Mouse (Mus musculus) gastrocnemius, postnatal 14 days (tissue): Measurements from ENCODE around the gene Ces5a. TPM values are rescaled to one million over a fixed set of nuclear protein-coding genes. Genes with fewer than 3 reads are reported as not detected.
"Not testable (repeated sequence)": the region's sequence is repeated elsewhere in the genome, so short reads cannot be mapped to it uniquely, and the experiment has no call there.

Experiments used
- DNase-seq: peaks from one replicate; pipeline ENCODE4 v3.0.0; 2021; ENCODE audit warnings: mixed read lengths
- intact Hi-C: fragments of 180-260 bp; cut with DNase I; formaldehyde crosslinking; loops from one replicate; pipeline ENCODE4 v1.15.1; 2025; ENCODE audit warnings: low total_unique reads
- long read RNA-seq, 2 experiments: library from polyadenylated mRNA; stranded (forward); transcript quantifications; one replicate each; pipeline ENCODE4 v2.0.0; 2021
- total RNA-seq, 2 experiments: library from RNA; stranded (reverse); gene quantifications; 2 replicates each; pipeline ENCODE4 v1.2.3; 2021

Ces5a gene
- 1 to 10 TPM in 1 of 2 experiments, under 1 TPM in 1; 0.24 to 1.4 TPM for total RNA-seq
- long read RNA-seq, experiment 1 = 0 reads
- long read RNA-seq, experiment 2 = 0 reads

DNA sequence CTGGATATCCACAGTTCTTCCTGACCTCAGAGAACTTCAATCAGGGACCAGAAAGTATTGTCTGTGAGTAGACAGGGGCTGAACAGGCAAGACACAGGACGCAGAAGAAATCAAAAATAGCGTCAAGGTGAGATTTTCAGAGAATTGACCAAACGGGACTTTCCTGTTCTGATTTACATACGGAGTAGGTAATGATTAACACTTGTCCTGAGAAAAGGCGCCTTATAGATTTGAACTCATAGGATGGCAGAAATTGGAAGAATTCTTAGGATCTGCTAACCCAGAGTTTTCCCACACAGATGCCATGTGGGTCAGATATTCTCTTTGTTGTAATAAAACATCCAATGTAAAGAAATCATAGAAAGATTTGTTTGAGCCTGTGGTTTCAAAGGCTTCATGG is at the start of gene Ces5a:
Gene Ces5a (minus strand): TSS at position 101 of the 400 bp plus-strand sequence.
- DNase-seq = no peak
- intact Hi-C loops = no loop called here

DNA sequence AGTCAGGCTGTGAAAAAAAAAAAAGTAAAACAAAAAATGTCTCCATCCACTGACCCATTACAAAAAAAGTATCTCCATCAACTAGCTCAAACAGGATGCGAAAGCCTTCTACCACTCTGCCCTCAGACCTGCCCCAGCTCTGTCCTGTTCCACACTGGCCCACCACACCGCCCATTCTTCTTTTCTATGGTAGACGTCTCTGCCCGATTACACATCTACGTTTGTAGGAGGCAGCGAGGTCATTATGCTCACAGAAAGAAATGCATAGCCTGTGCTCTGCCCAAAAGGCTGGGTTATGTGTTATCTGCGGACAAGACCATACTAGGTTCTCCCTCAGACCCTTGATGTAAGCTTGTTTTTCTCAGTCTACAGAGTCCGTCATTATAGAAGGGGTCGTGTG is 37.2 kb upstream of the Ces5a start:
- DNase-seq = no peak
- intact Hi-C loops = no loop called here

DNA sequence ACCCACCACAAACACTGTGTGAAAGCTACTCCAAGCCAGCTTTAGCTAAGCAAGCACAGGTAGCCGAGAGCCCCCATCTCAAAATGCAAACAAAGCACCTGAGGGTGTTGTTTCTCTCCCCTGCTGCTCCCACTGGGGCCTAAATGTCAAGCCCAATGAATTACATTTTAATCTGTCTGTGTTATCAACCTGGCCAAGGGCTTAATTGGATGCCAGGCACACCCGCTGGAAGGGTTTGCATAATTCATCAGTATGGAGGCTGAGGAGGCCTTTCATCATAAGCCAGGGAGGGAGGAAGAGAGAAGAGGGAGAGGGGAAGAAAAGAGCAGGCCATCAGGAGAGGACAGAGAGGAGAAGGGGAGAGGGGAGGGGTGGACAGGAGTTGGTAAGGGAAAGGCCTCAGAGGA is 36.5 kb upstream of the Ces5a start:
- intact Hi-C loops = no loop called here
- no peak for DNase-seq

DNA sequence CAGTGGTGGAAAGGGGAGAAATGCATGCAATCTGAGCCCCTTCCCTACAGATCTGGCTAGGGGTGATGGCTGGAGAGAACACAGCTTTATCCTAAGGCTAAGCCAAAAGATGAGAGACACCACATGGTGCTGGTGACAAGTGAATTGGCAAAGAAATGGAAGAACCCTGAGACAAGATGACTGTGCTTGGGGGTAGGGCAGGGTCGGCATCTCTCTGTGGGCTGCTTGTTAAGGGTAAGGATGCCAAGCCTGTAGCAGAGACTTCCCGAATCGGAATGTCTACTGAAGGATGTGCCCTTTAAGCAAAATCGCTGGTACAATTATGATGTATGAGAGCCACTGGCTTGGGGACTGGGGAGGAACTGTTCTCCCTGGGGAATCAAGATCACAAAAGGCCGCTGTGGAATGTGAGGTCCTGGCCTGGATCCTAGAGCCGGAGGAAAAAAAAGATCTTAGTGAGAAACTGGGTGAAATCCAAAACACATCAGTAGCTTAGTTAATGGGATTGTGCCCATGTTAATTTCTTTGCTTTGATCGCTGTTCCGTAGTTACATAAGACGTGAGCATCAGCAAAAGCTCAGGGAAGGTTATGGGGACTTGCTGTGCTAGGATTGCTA is 35.8 kb upstream of the Ces5a start:
- intact Hi-C loops = no loop called here
- no peak for DNase-seq

DNA sequence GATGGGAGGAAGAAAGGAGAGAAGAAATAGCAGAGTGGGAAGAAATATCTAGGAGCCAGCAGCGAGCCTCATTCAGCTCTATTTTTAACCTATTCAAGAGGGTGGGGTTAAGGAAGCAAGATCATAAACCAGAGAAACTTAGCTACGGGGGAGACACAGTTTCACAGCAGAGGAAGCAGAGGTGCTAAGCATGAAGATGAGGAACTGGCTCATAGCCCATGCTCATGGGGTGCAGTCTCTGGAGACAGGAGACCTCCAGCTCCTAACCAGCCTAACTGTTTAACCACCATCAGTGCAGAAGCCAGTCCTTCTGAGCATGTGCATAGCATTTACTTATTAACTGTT is 34.5 kb upstream of the Ces5a start:
- intact Hi-C loops = no loop called here
- no peak for DNase-seq

DNA sequence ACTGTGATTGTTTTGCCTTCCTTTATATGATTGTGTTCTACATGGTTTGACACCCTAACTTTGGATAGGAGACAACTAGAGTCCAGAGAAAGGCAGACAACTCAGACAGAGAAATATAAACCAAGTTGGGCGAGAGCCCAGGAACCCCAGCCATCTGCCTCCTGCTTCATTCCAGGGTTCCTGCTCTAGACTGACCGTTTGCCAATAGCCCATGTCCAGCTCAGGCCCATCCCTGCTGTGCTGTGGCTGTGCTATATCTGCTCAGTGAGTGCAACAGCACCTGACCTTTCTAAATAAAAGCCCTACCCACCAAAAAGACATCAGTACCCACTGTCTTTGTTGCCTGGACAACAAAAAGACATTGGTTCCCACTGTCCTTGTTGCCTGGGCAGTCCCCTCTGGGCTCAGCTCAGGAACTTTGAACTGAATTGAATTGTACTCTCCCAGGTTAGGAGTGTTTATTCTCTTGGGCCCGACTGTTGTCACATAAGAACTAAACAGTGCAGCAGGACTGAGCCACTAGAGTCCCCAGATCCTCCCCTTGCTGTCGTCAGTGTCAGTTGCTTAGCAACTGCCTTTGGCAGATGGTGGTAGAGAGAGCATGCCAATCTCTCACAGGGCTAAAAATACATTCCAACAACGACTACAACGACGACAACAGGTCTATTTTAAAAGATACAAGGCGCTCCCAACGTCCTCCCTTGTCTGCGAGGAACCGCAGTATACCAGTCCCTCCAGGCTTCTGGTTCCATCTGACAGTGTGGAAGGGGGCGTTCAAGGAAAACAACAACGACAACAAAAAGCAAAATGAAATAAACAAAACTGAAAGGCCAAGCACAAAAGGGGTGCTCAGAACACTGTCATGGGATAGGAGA is 33.9 kb upstream of the Ces5a start:
- DNase-seq = peak; percentile 45
- intact Hi-C loops = no loop called here

DNA sequence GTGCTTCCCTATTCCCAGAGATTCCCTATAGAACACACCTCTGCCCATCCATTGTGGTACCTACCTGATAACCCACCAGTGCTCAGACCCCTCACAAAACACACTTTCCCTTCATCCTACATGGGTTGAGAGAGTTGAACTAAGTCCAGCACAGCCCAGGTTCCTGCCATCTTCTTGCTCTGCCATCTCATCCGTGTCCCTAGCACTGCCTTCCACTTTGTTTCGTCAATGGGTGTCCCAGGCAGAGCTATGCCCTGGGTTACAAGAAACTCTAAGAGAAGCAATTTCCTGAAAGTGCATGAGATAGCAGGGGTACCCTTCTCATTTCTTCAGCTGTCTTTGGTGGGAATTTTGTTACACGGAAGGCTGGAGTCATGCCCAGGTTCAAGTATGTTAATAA is 33.0 kb upstream of the Ces5a start:
- no peak for DNase-seq
- intact Hi-C loops = no loop called here

DNA sequence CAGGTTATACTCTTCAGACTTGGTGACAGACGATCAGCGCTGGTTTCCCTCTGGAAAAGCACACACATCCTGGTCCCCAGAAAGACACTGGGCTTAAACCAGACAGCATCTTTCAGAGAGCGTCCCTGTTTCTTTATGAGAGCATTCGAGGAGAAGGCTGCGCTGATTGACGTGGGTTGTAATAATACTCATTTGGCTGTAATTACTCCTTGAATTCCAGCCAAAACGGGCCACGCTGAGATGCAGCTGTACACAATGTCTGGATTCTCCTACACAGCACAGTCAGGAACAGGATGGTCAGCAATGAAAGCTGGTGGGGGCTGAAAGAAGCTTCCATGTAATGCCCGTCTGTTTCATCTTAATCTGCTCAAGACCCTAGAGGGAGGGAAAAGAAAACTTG is 31.5 kb upstream of the Ces5a start:
- intact Hi-C loops = no loop called here

DNA sequence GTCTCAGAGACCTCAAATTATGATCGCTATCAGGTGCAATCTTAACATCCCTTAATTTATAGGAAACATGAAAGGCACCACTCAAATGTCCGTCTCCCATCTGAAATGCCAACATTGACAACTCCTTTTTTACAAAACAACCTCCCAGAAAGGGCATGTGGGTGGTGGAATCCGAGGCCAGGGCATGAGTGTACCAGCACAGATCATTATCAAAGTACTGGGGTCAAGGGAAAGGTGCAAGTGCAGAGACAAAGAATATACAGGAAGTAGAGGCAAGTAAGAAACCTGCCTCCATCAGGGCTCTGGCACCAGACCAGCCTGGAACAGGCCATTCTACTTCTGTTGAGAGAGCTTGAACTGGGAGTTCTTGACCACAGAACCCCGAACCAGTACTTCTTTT is 29.0 kb upstream of the Ces5a start:
- intact Hi-C loops = no loop called here
- DNase-seq = no peak

More for the DNA sequence above, 31.5 kb upstream of the Ces5a start:
- no peak for DNase-seq

DNA sequence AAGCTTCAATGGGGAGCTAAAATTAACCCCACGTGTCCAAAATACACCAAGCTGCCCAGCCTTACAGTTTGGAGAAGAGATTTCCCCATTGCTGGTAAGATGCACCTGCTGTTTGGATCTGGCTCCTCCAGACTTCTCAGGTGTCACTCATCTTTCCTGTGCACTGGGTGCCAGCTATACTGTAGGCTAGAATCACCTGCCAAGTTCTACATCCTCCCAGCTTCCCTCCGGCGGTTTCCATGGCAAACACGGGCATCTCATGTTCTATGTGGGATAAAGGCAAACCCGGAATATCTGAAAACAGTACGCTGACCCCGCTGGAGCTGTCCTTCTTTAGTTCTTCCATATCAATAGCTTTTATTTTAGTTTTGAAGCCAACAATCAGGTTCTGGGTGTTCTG is 27.9 kb upstream of the Ces5a start:
- intact Hi-C loops = no loop called here

DNA sequence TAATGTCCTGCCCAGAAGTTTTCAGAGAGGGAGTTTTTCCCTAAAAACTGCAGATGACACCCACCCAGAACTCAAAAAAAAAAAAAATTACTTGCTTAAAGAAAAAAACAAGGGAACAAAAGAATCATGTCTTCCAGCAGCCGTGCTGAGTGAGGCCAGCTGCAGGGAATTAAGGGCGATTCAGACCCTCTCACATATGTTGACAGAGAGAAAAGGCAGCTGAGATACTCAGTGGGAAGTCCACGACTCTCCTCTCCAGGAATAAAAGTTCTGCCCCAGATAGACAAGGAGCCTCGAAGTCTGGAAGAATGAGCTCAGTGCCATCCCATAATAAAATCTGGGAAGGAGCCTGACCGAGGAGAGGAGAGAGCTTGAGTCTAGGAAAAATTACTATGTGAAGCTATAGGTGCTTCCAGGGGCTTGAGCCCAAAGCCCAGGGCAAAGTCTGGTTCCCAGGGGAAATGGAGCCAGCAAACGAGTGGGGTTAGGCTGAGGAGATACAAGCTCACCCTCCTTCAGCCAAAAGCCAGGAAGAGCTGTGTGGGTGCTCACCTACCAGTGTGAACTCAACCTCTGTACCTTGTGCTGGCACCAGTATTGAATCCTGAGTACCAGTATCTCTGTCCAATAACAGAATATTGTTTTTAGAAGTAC is 27.1 kb upstream of the Ces5a start:
- intact Hi-C loops = no loop called here
- no peak for DNase-seq

More for the DNA sequence above, 27.9 kb upstream of the Ces5a start:
- no peak for DNase-seq

DNA sequence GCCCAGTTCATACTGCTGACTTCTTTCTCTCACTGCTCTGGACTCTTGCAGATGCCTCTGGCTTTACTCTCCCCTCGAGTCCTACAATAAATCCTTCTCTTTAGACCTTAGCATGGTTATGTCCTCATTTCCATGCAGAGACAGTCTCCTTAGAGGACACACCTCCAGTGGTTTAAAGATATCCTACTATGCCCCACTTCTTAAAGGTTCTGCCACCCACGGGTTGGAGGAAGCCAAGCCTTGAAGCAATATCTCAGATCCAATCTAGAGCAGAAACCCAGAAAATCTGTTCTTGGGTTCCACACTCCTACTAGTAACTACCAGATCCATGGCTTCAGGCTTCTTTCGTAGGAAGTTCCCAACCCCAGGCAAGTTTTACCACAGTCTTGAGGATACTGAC is 25.6 kb upstream of the Ces5a start:
- no peak for DNase-seq
- intact Hi-C loops = no loop called here

DNA sequence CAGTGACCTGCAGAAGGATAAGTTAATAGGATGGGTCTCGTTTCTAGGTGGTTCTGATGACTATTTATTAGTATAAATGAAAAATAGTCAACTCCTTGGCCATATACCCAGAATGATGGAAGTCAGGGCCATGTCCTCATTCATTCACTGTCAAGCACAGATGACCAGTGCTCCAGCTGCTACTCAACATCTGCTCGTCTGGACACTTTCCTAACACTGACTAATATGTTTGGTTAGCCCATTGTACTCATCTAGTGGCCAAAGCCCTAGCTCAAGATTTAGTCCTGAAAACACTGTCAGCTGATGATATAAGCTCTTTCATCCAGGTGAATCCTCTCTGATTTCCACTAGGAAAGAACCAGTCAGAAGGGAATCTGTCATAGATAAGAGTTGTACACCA is 24.1 kb upstream of the Ces5a start:
- intact Hi-C loops = no loop called here

DNA sequence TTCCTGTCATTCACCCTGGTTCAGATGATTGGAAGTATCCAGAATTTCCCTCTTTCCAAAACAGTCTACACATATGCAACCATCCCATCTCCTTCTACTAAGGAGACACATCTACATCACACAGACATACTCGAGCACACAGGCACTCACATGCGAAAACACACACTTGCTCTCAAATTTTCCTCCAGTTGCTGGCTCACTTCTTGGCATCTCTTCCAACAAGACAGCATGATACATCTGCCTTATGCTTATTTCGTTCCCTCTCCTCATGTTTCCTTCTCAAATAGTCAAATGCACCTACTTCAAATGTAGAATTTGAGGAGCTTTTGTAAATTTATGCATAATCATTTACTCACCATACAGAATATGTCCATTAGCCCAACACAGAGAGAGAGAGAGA is 33.0 kb downstream of the Ces5a start:
- intact Hi-C loops = no loop called here
- no peak for DNase-seq

More for the DNA sequence above, 24.1 kb upstream of the Ces5a start:
- no peak for DNase-seq

DNA sequence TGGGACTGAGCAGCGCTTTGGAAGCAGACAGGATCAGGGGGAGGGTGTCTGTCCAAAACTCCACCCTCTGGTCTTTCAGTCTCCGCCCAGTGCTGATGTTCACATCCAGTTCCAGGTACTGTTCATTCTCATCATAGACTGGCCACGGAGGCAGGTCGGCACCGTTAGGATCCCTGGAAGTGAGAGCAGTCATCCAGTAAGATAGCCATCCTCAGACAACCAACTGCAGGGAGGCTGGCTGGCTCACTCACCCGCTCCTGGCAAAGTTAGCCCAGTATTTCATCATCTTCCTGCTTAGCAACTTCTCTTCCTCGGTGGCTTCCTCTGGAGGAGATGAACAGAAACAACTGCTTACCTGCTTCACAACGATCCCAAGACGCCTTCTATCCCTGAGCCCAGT is 36.2 kb downstream of the Ces5a start:
- intact Hi-C loops = no loop called here
- DNase-seq = no peak

DNA sequence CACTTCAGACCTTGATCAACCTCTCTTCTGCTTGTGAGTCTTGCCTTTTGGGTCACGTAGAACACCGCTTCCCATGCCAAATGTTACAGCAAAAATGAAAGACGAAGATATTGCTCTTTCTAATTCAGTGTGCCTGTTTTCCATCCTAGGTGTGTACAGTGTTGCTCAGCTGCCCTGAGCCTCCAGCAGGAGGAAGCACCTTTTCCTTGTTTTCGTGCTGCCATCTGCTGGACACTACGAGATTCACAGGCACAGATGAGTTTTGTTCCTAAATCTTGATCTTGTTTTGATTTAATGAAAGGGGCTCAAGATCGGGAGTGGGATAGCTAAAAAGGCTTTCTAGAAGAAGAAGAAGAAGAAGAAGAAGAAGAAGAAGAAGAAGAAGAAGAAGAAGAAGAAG is 40.3 kb downstream of the Ces5a start:
- intact Hi-C loops = no loop called here
- DNase-seq = peak; percentile 5

DNA sequence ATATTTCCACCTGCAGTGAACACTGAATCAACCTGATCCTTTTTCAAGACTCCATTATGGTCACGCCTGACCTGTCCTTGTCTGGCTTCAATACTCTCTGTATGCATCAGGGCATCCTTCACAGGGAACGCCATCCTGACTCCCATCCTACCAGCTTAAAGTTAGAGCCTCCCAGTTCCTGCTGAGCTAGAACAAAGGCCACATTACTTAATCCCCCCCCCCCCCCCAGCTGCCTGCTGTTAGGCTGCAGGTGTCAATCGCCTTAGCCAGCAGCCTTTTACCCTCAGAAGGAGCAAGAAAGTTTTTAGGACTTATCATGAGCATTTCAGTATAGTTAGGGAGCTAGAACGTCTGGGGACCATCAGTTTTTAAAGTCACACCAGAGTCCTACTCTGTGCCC is 46.9 kb downstream of the Ces5a start:
- DNase-seq = no peak
- intact Hi-C loops = no loop called here

DNA sequence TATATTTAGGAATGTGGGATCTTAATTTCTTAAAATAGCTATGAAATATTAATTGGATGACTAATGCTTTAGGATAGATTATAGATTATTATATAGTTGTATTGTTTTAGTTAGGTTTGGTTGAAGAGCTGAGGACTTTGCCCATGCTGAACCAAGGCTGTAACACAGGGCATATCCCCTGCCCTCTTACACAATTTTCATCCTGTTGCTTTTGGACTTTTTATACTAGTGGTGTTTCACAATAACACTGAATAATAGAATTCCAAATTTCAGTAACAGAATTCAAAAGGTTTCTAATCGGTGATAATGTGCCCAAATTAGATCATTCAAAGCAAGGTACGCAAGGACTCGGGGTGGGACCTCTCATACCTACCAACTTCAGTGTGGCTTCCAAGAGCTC is 57.4 kb downstream of the Ces5a start:
- intact Hi-C loops = no loop called here
- DNase-seq = no peak

DNA sequence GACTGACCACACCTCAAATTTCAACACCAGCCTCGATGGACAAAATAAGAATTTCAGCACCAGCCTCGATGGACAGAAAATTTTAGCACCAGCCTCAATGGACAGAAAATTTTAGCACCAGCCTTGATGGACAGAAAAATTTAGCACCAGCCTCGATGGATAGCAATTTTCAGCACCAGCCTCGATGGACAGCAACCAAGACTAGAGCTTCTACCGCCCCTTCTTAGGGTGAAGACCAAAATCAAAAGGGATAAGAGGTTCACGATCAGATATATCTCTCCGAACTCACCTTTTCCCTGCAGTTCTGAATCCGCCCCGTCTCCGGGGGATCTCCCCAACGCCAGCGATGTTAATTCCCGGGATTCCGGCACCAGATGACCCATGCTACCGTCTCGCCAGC is 65.9 kb downstream of the Ces5a start:
- intact Hi-C loops, DNase-seq: not testable (repeated sequence)

DNA sequence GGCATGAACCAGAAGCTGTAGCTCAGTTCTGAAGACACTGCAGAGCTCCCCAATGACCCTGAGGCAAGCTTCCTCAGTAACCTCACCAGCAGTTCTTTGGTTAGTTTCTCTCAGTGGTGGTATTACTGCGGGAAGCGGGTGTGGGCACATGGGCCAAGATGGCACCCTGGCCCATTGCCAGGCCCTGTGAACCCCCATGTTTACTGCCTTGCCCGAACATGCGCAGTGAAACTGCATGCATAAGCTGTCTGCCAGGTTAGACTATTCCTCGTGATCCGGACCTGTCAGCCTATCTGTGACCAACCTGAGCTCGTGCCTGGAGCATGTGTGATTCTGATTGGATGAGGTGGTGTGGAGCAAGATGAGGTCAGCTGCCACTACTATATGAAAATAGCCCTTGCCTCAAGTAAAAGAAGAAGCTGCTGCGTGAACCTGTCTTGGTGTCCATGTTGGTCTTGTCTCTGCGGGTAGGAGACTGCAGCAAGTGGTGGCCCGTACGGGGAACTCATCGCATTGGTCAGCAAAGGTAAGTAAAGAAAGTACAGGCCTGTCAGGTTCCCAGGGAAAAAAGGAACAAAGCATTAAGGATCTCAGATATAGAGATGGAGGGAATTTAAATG is 81.3 kb downstream of the Ces5a start:
- intact Hi-C loops = no loop called here
- DNase-seq = no peak
